Mouse (Mus musculus): ENCODE results near the gene Gpr149. TPM values are rescaled to one million over a fixed set of nuclear protein-coding genes. Genes with fewer than 3 reads are reported as not detected.
A peak's percentile ranks its signal among the peaks of the same experiment; 100 is the strongest.

Gene Gpr149
- polyA plus RNA-seq, 1 experiment = not detected

- TF ChIP-seq CTCF (IDR thresholded peaks at IDR 0.05; ENCODE audit: insufficient read depth, low read depth, low read length) = no peak
- TF ChIP-seq POLR2A (IDR thresholded peaks at IDR 0.05; ENCODE audit: insufficient read depth, low read depth, low read length) = no peak
- 64% methylated on average over 5 of the region's 5 CpGs for WGBS
- no peak overlapping the region for H3K4me3 ChIP-seq (ENCODE audit: insufficient read depth, low read depth, low read length)
- H3K27ac ChIP-seq (ENCODE audit: insufficient read depth, low read depth, low read length) = no peak overlapping the region
- H3K4me1 ChIP-seq (ENCODE audit: control insufficient read depth, insufficient read depth, low read length) = no peaks in the 10 kb centered on the region
Measured at GRCm38 (mm10) chr3:62527593-62527992, 77.3 kb downstream of the Gpr149 start.

- Histone ChIP-seq H3K27ac (ENCODE audit: insufficient read depth, low read depth, low read length) (no peak overlapping the region), H3K4me3 (ENCODE audit: insufficient read depth, low read depth, low read length) (no peak overlapping the region), H3K4me1 (ENCODE audit: control insufficient read depth, insufficient read depth, low read length) (no peaks in the 10 kb centered on the region)
- TF ChIP-seq CTCF (IDR thresholded peaks at IDR 0.05; ENCODE audit: insufficient read depth, low read depth, low read length) (no peak), POLR2A (IDR thresholded peaks at IDR 0.05; ENCODE audit: insufficient read depth, low read depth, low read length) (no peak)
- 19% methylated on average over 4 of the region's 4 CpGs for WGBS
Measured at GRCm38 (mm10) chr3:62527160-62527559, 77.8 kb downstream of the Gpr149 start.

DNA sequence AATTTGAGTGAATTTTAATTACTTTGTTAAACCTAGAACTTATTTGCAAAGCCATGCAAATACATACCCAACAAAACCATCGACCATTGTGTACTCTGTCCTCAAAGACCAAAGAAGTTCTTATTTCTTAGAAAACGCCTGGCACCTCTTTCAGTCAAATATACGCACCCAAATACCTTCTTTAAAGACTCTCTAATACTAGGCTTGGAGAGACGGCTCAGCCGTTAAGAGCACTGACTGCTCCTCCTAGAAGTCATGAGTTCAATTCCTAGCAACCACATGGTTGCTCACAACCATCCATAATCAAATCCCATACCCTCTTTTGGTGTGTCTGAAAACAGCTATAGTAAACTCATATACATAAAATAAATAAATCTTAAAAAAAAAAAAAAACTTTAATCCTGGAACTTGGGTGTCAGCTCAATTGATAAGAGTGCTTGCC lies 97.7 kb downstream of the Gpr149 start:
- no peaks in the 10 kb centered on the region for H3K4me1 ChIP-seq (ENCODE audit: control insufficient read depth, insufficient read depth, low read length)
- WGBS = 26% methylated on average over 5 of the region's 5 CpGs
- H3K4me3 ChIP-seq (ENCODE audit: insufficient read depth, low read depth, low read length) = peak overlapping the region; percentile 89
- TF ChIP-seq POLR2A (IDR thresholded peaks at IDR 0.05; ENCODE audit: insufficient read depth, low read depth, low read length) (no peak), CTCF (IDR thresholded peaks at IDR 0.05; ENCODE audit: insufficient read depth, low read depth, low read length) (no peak)
- no peak overlapping the region for H3K27ac ChIP-seq (ENCODE audit: insufficient read depth, low read depth, low read length)

- WGBS = under 1% methylated on average over 66 of the region's 66 CpGs
Measured at GRCm38 (mm10) chr3:62506488-62507205, 98.3 kb downstream of the Gpr149 start, which contains the start of gene Dhx36. Gene Dhx36 (minus strand): TSS chr3:62507004.

GRCm38 (mm10) chr3:62505166-62505900 lies 99.6 kb downstream of the Gpr149 start:
- Histone ChIP-seq H3K4me3 (ENCODE audit: insufficient read depth, low read depth, low read length) (no peak overlapping the region), H3K27ac (ENCODE audit: insufficient read depth, low read depth, low read length) (no peak overlapping the region), H3K4me1 (ENCODE audit: control insufficient read depth, insufficient read depth, low read length) (no peaks in the 10 kb centered on the region)
- 56% methylated on average over 5 of the region's 5 CpGs for WGBS
- no peak for TF ChIP-seq POLR2A (IDR thresholded peaks at IDR 0.05; ENCODE audit: insufficient read depth, low read depth, low read length)
- no peak for TF ChIP-seq CTCF (IDR thresholded peaks at IDR 0.05; ENCODE audit: insufficient read depth, low read depth, low read length)

More at GRCm38 (mm10) chr3:62506488-62507205, 98.3 kb downstream of the Gpr149 start, which contains the start of gene Dhx36:
- Histone ChIP-seq H3K27ac (ENCODE audit: insufficient read depth, low read depth, low read length) (peak within 1 kb of the TSS; percentile 47), H3K4me1 (ENCODE audit: control insufficient read depth, insufficient read depth, low read length) (no peaks in the 10 kb centered on the region), H3K4me3 (ENCODE audit: insufficient read depth, low read depth, low read length) (peak within 1 kb of the TSS; percentile 89)
- TF ChIP-seq POLR2A (IDR thresholded peaks at IDR 0.05; ENCODE audit: insufficient read depth, low read depth, low read length) = peak; percentile 61
- TF ChIP-seq CTCF (IDR thresholded peaks at IDR 0.05; ENCODE audit: insufficient read depth, low read depth, low read length) = no peak

DNA sequence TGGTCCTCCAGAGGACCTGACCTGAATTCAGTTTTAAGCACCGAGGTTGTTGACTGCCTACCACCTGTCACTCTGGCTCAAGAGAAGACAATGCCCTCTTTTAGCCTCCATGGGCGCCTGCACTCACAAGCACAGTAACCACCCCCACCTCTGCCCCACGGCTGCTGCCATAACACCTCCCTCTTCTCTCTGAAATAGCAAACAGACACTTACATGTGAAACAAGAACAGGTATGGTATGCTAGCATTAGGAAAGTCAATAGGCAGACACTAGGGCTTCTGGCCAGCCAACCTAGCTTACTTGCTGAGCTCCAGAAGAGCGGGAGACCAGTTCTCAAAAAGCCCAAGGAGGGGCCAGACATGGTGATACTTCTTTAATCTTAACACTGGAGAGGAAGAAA lies 105.6 kb downstream of the Gpr149 start:
- Histone ChIP-seq H3K27ac (ENCODE audit: insufficient read depth, low read depth, low read length) (no peak overlapping the region), H3K4me3 (ENCODE audit: insufficient read depth, low read depth, low read length) (no peak overlapping the region), H3K4me1 (ENCODE audit: control insufficient read depth, insufficient read depth, low read length) (no peaks in the 10 kb centered on the region)
- 52% methylated on average over 4 of the region's 4 CpGs for WGBS
- no peak for TF ChIP-seq CTCF (IDR thresholded peaks at IDR 0.05; ENCODE audit: insufficient read depth, low read depth, low read length)
- TF ChIP-seq POLR2A (IDR thresholded peaks at IDR 0.05; ENCODE audit: insufficient read depth, low read depth, low read length) = no peak

GRCm38 (mm10) chr3:62492568-62492967 lies 112.4 kb downstream of the Gpr149 start:
- TF ChIP-seq CTCF (IDR thresholded peaks at IDR 0.05; ENCODE audit: insufficient read depth, low read depth, low read length) (no peak), POLR2A (IDR thresholded peaks at IDR 0.05; ENCODE audit: insufficient read depth, low read depth, low read length) (no peak)
- WGBS = 57% methylated on average over 6 of the region's 6 CpGs
- Histone ChIP-seq H3K4me3 (ENCODE audit: insufficient read depth, low read depth, low read length) (no peak overlapping the region), H3K27ac (ENCODE audit: insufficient read depth, low read depth, low read length) (no peak overlapping the region), H3K4me1 (ENCODE audit: control insufficient read depth, insufficient read depth, low read length) (no peaks in the 10 kb centered on the region)

GRCm38 (mm10) chr3:62484340-62484739 lies 120.6 kb downstream of the Gpr149 start:
- 97% methylated on average over 2 of the region's 2 CpGs for WGBS
- Histone ChIP-seq H3K4me1 (ENCODE audit: control insufficient read depth, insufficient read depth, low read length) (no peaks in the 10 kb centered on the region), H3K4me3 (ENCODE audit: insufficient read depth, low read depth, low read length) (no peak overlapping the region), H3K27ac (ENCODE audit: insufficient read depth, low read depth, low read length) (no peak overlapping the region)
- TF ChIP-seq POLR2A (IDR thresholded peaks at IDR 0.05; ENCODE audit: insufficient read depth, low read depth, low read length) (no peak), CTCF (IDR thresholded peaks at IDR 0.05; ENCODE audit: insufficient read depth, low read depth, low read length) (no peak)

Other genes with a start within 250 kb of the Gpr149 start
- not detected in 2 replicates for gene Dhx36, start 98.1 kb downstream of the Gpr149 start, polyA plus RNA-seq (2012; ENCODE audit: insufficient read depth, insufficient read length, low replicate concordance, missing spikeins)